Mouse (Mus musculus) embryonic facial prominence, embryonic 11.5 days (tissue): ENCODE measurements at regions not wholly inside any gene's neighbourhood (a gene's known extent, or its start where the extent isn't known, plus 50 kb on each side); places are given as distances from the start of the nearest gene placed in this dataset.

Source experiments
- ATAC-seq: fragments of 200-750 bp; cut with Nextera tagmentation; replicated peaks from 2 replicates; pipeline ENCODE4 v1.8.0; 2017; ENCODE audit warnings: low read depth; ENCODE audit not compliant: insufficient number of reproducible peaks, low FRiP score, low TSS enrichment
- DNase-seq: peaks from one replicate; pipeline ENCODE4 v3.0.0-alpha.2; 2015; ENCODE audit warnings: low spot score
- H3K27ac ChIP-seq: fragments of 300-500 bp; sonication (generic); replicated peaks from 2 replicates; pipeline ENCODE4 v1.5.1; 2014; ENCODE audit warnings: mild to moderate bottlenecking, low read depth, low read length, control low read depth
- H3K27me3 ChIP-seq: fragments of 300-500 bp; sonication (generic); 2 replicates; pipeline ENCODE4 v1.6.1; 2014; ENCODE audit warnings: mild to moderate bottlenecking, low read length, moderate library complexity, mixed read lengths; ENCODE audit not compliant: control insufficient read depth, insufficient read depth
- H3K36me3 ChIP-seq: fragments of 300-500 bp; sonication (generic); replicated peaks from 2 replicates; pipeline ENCODE4 v1.6.1; 2014; ENCODE audit warnings: low read depth, mild to moderate bottlenecking, low read length, moderate library complexity, mixed read lengths; ENCODE audit not compliant: control insufficient read depth, insufficient read depth
- H3K4me1 ChIP-seq: fragments of 300-500 bp; sonication (generic); 2 replicates; pipeline ENCODE4 v1.6.1; 2014; ENCODE audit warnings: low read length, mixed read lengths; ENCODE audit not compliant: control insufficient read depth, insufficient read depth
- H3K4me2 ChIP-seq: fragments of 300-500 bp; sonication (generic); 2 replicates; pipeline ENCODE4 v1.6.1; 2014; ENCODE audit warnings: low read depth, mild to moderate bottlenecking, control low read depth, low read length, moderate library complexity
- H3K4me3 ChIP-seq: fragments of 300-500 bp; sonication (generic); 2 replicates; pipeline ENCODE4 v1.5.1; 2014; ENCODE audit warnings: low read depth, low read length, control low read depth
- H3K9ac ChIP-seq: fragments of 300-500 bp; sonication (generic); replicated peaks from 2 replicates; pipeline ENCODE4 v1.6.1; 2014; ENCODE audit warnings: mild to moderate bottlenecking, control low read depth, low read length
- H3K9me3 ChIP-seq: fragments of 300-500 bp; sonication (generic); replicated peaks from 2 replicates; pipeline ENCODE4 v1.6.1; 2016; ENCODE audit warnings: mild to moderate bottlenecking, low read length, inconsistent platforms, mixed read lengths; ENCODE audit not compliant: control insufficient read depth
- WGBS: fragments of 180-500 bp; shearing (Covaris S2); extraction: QIAGEN DNeasy Blood & Tissue Kit; methylation state at CpG from one replicate; pipeline ENCODE4 v1.1.7; 2014; 5-methylcytosine and 5-hydroxymethylcytosine counted together

- H3K4me2 ChIP-seq: no peak overlapping the region
- no peaks in the 10 kb centered on the region for H3K27me3 ChIP-seq
- H3K4me3 ChIP-seq: no peak overlapping the region
- no peaks in the 10 kb centered on the region for H3K4me1 ChIP-seq
- H3K9me3 ChIP-seq: no peaks in the 10 kb centered on the region
- H3K27ac ChIP-seq: no peak overlapping the region
- no peak for DNase-seq
- H3K9ac ChIP-seq: no peak overlapping the region
- no peaks in the 10 kb centered on the region for H3K36me3 ChIP-seq
- no peak for ATAC-seq
- 75% methylated on average over 6 of the region's 6 CpGs for WGBS
These were observed 107.7 kb upstream of the Ednrb start for GRCm38 (mm10) chr14:103951899-103952298.

GRCm38 (mm10) chr14:103949950-103950349 is 105.7 kb upstream of the Ednrb start:
- H3K27ac ChIP-seq: no peak overlapping the region
- no peak for ATAC-seq
- no peaks in the 10 kb centered on the region for H3K4me1 ChIP-seq

DNA sequence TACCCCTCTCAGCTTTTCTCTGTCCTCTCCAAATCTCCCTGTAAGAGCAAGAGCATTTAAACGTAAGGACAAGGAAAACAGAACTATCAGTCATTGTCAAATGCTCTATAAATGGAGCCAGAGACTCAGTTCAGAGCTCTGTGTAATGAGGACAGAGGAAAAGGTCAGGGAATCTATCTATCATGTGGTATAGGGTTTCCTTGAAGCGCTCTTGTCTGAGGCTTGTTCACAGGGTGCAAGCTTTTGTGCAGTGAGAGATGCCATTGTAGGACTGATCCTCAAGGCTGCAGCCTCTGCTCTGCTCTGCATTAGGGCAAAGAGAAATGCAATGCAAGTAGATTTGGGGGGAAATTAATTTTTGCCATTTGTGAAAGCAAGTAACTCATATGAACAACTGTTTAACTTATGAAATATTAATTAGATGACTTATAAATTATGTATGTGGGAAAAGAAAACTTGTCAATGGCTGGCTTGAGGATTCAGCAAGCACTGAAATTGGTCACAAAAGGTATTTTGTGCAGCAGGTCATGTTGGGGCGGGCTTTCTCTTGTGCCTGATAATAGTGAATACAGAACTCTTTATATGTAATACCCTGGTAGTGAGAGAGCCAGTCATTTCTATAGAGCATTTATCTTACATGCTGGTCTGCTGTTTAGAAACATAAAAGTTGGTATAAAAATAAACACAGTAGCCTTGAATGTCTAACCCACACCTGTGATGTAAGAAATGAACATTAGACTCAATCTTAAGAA is 104.0 kb upstream of the Ednrb start:
- Histone ChIP-seq H3K36me3 (no peaks in the 10 kb centered on the region), H3K4me3 (no peak overlapping the region), H3K9ac (no peak overlapping the region), H3K4me2 (no peak overlapping the region), H3K27ac (no peak overlapping the region), H3K27me3 (no peaks in the 10 kb centered on the region), H3K9me3 (no peaks in the 10 kb centered on the region), H3K4me1 (no peaks in the 10 kb centered on the region)
- DNase-seq: no peak
- WGBS: 35% methylated on average over 3 of the region's 3 CpGs
- ATAC-seq: peak; percentile 69; the same call in 1 of the 2 replicates

More at GRCm38 (mm10) chr14:103949950-103950349, 105.7 kb upstream of the Ednrb start:
- H3K4me3 ChIP-seq: no peak overlapping the region
- 43% methylated on average over 6 of the region's 6 CpGs for WGBS
- H3K27me3 ChIP-seq: no peaks in the 10 kb centered on the region
- DNase-seq: peak; percentile 10
- H3K36me3 ChIP-seq: no peaks in the 10 kb centered on the region
- no peak overlapping the region for H3K9ac ChIP-seq
- no peak overlapping the region for H3K4me2 ChIP-seq
- no peaks in the 10 kb centered on the region for H3K9me3 ChIP-seq

DNA sequence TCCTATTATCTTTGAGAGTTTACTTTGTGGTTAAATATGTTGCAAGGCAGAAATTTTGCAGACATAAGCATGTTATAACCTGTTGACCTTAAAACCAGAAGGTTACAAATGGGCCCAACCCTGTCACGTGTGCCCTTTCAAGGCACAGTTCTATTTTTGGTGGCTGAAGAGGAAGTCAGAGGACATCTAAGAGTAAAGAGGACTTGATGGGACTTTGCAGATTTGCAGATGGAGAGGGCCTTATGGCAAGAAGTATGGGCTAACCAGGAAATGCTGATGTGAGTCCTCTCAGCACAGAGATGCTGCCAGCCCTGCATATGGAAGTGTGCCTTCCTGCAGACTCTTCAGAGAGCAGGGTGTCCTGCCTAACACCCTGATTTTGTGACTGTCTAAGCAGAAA is 101.6 kb upstream of the Ednrb start:
- Histone ChIP-seq H3K4me1 (no peaks in the 10 kb centered on the region), H3K4me2 (no peak overlapping the region), H3K36me3 (no peaks in the 10 kb centered on the region), H3K27ac (no peak overlapping the region), H3K9ac (no peak overlapping the region), H3K9me3 (no peaks in the 10 kb centered on the region), H3K4me3 (no peak overlapping the region), H3K27me3 (no peaks in the 10 kb centered on the region)
- WGBS: 30% methylated on average over 1 of the region's 1 CpGs
- ATAC-seq (no peak), DNase-seq (no peak)

- Histone ChIP-seq H3K9ac (no peak overlapping the region), H3K27ac (no peak overlapping the region), H3K9me3 (no peaks in the 10 kb centered on the region), H3K4me3 (no peak overlapping the region), H3K27me3 (no peaks in the 10 kb centered on the region), H3K4me1 (no peaks in the 10 kb centered on the region), H3K4me2 (no peak overlapping the region), H3K36me3 (no peaks in the 10 kb centered on the region)
- DNase-seq (no peak), ATAC-seq (0 out of 2 replicates have a peak, but pooled peaks have one; percentile 67)
- 6% methylated on average over 3 of the region's 3 CpGs for WGBS
These were observed 95.7 kb upstream of the Ednrb start for GRCm38 (mm10) chr14:103939867-103940266.

- H3K9me3 ChIP-seq: no peaks in the 10 kb centered on the region
- H3K27me3 ChIP-seq: no peaks in the 10 kb centered on the region
- ATAC-seq: no peak
- H3K4me3 ChIP-seq: no peak overlapping the region
- H3K27ac ChIP-seq: no peak overlapping the region
- H3K36me3 ChIP-seq: no peaks in the 10 kb centered on the region
- no peak overlapping the region for H3K4me2 ChIP-seq
- no peak for DNase-seq
- WGBS: 85% methylated on average over 5 of the region's 5 CpGs
- no peaks in the 10 kb centered on the region for H3K4me1 ChIP-seq
- H3K9ac ChIP-seq: no peak overlapping the region
These were observed 94.7 kb upstream of the Ednrb start for GRCm38 (mm10) chr14:103938937-103939336.

- Histone ChIP-seq H3K9me3 (no peaks in the 10 kb centered on the region), H3K4me2 (no peak overlapping the region), H3K27me3 (no peaks in the 10 kb centered on the region), H3K9ac (no peak overlapping the region), H3K4me3 (no peak overlapping the region), H3K27ac (no peak overlapping the region), H3K36me3 (no peaks in the 10 kb centered on the region), H3K4me1 (no peaks in the 10 kb centered on the region)
- DNase-seq (no peak), ATAC-seq (no peak)
- 88% methylated on average over 9 of the region's 9 CpGs for WGBS
These were observed 94.0 kb upstream of the Ednrb start for GRCm38 (mm10) chr14:103938201-103938600.

- ATAC-seq (no peak), DNase-seq (no peak)
- Histone ChIP-seq H3K9me3 (no peaks in the 10 kb centered on the region), H3K4me3 (no peak overlapping the region), H3K4me2 (no peak overlapping the region), H3K4me1 (no peaks in the 10 kb centered on the region), H3K36me3 (no peaks in the 10 kb centered on the region), H3K9ac (no peak overlapping the region), H3K27me3 (no peaks in the 10 kb centered on the region), H3K27ac (no peak overlapping the region)
- WGBS: 91% methylated on average over 6 of the region's 6 CpGs
These were observed 93.5 kb upstream of the Ednrb start for GRCm38 (mm10) chr14:103937700-103938099.
